Mouse (Mus musculus) gonadal fat pad, adult 2 months (tissue): ENCODE results near the gene Cntn1. TPM values are rescaled to one million over a fixed set of nuclear protein-coding genes. Genes with fewer than 3 reads are reported as not detected.

Source experiments
- polyA plus RNA-seq: library from polyadenylated mRNA; depleted of rRNA; stranded (reverse); fragments of >200 nt; gene quantifications from 2 replicates; pipeline ENCODE4 v1.2.3, GENCODE M21; 2012; rRNA removed

Gene Cntn1
- polyA plus RNA-seq, 1 experiment = 0.73 TPM

Other genes with a start within 250 kb of the Cntn1 start
- not detected in 2 replicates for gene Smgc, start 212.9 kb upstream of the Cntn1 start, polyA plus RNA-seq